Mouse (Mus musculus): ENCODE data around the gene Chac1.

Gene Chac1

DNA sequence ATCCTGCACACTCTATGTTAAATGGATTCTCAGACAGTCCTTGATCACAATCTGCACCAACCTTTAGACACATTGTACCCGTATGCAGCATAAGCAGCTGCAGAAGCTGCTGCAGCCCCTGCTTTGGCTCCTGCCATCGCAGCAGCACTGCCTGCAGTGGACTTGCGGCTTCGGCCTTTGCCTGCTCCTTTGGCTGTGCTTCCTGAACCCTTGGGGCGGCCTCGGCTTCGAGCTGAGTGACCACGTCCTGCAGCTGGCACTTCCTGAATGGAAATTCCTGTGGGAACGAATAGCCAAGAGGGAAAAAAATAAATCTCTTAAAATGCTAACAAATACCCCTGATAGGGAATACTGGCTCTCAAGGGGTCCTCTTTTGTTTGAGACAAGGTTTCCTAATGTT, 26.3 kb downstream of the Chac1 start:
- no peak for DNase-seq (ENCODE audit: low spot score)

GRCm38 (mm10) chr2:119377826-119378225, 26.8 kb downstream of the Chac1 start:
- no peak for DNase-seq (ENCODE audit: low spot score)

DNA sequence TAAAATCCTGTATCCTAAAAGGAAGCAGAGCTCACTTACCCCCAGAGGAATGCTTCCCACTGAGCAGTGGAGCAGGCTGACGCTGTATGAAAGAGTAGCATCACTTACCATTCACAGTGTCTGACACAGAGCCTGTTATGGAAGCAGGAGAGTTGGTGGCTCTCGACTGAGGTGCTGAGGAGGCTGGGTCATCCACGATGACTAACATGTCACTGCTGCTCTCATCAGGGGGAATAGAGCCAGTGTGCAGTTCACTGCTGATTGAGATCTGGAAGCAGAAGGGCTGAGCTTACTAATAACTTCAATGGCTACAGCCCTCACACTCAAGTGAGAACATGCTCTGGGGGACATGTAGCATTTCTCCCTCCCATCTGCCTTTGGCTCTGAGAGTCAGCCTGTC, 28.4 kb downstream of the Chac1 start:
- DNase-seq (ENCODE audit: low spot score): no peak

DNA sequence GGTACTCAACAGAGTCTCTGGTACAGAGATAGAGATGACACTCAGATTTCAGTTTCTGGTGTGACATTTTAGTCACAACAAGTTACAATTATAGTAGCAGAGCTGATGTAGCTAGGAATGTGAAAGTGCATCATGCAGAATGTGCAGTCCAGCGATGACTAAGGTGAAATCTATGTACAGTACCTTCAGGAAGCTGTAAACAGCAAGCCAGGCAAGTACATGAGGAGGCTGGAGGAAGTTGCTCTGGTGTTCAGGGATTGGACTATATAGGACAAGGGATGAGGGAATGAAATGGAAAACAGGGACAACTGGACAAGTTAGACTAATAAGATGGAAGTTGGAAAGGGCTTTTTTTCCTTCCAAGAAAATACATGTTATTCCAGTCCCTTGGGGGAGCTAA, 37.2 kb downstream of the Chac1 start:
- no peak for DNase-seq (ENCODE audit: low spot score)

DNA sequence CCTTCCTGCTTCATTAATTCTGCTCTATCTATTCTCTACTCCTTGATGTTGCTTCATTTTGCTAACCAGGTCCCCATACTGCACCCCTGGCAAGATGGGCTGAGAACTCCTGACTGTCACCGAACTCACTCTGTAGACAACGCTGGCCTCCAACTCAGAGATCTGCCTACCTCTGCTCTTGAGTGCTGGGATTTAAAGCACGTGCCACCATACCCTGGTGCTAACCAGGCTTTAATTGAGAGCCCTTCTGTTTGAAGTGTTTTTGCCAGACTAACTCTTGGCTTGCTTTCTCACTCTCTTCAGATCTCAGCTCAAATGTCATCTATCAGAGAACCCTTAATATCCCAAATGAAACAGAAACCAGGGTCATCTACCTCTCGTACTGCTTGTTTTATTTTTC, 39.0 kb downstream of the Chac1 start:
- no peak for DNase-seq (ENCODE audit: low spot score)

DNA sequence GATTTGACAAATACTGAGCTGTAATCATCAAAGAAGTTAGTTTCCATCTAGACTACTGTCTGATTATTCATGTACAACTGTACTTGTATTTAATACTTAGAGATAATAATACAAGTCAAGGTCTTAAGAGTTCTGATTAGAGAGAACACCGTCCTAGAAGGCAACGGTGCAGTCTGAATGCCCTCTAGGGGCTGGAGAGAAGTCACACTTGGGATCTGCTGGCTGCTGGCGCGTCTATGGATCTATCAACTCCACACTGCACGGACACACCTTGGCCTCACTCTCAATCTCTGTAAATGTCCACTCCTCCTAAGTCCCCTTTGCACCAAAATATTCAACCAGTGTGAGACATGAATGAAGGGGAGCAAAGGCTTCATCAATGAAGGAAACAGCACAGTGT, 47.2 kb downstream of the Chac1 start:
- no peak for DNase-seq (ENCODE audit: low spot score)

- no peak for DNase-seq (ENCODE audit: low spot score)
Observed at GRCm38 (mm10) chr2:119398665-119399064, 47.6 kb downstream of the Chac1 start.

DNA sequence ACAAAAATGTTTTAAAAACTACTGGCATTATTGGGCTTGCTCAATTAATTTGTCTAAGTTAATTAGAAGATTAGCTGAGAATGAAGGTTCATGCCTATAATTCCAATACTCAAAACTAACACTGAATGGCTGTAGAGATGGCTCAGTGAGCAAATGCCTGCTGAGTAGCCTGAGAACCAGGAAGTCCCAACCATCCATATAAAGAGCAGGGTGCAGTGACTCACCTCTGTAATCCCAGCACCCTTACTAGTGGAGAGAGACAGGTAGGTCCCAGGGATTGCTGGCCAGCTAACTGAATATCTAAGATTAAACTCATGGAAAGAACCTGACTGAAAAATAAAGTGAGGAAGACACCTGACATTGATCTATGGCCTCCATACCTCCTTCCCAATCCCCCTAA, 48.3 kb downstream of the Chac1 start:
- DNase-seq (ENCODE audit: low spot score): no peak

Data from ovary, postnatal 36 days (tissue).